ENCODE assay signal across 8 mouse cellular contexts in genomic region chr11:98974871-98975719, GRCm38 (mm10). TPM values are rescaled to one million over a fixed set of nuclear protein-coding genes. Genes with fewer than 3 reads are reported as not detected.
A peak's percentile ranks its signal among the peaks of the same experiment; 100 is the strongest.
DNase-seq lines count a peak whose midpoint lies in the region; ATAC-seq and TF ChIP-seq lines count a peak whose summit lies in the region.

No protein-coding gene starts in this region.

- peak; percentile 80 for DNase-seq in adrenal gland, adult 18-20 months (ENCODE audit: low spot score in 2 of 2)
- no peak for DNase-seq in adrenal gland, postnatal 4 days (ENCODE audit: low spot score in 2 of 2)
- DNase-seq in urinary bladder, postnatal 25 days (ENCODE audit: low spot score) = peak; percentile 72
- no peak for DNase-seq in urinary bladder, postnatal 10 days (ENCODE audit: low spot score)
- peak; percentile 85 for DNase-seq in embryonic facial prominence, embryonic 11.5 days (ENCODE audit: low spot score)
- peak; percentile 86 for DNase-seq in induced T-regulatory cell, adult 2 months (ENCODE audit: low read depth)
- peak; percentile 81 for DNase-seq in lung, adult 2 months
- peak; percentile 87 for DNase-seq in right cerebral cortex, postnatal 14 days

- H3K9me3 ChIP-seq in embryonic facial prominence, embryonic 11.5 days (replicated peaks; ENCODE audit: control insufficient read depth, low read length) = no peaks in the 10 kb centered on the region

- no peak overlapping the region for H3K27ac ChIP-seq in embryonic facial prominence, embryonic 11.5 days (replicated peaks; ENCODE audit: low read depth, low read length)

- ATAC-seq in embryonic facial prominence, embryonic 11.5 days (replicated peaks; ENCODE audit: insufficient number of reproducible peaks, low FRiP score, low TSS enrichment, low read depth) = no peak

- H3K4me3 ChIP-seq in embryonic facial prominence, embryonic 11.5 days (ENCODE audit: low read depth, low read length) = no peak overlapping the region
- no peak overlapping the region for H3K4me3 ChIP-seq in lung, adult 2 months (replicated peaks; ENCODE audit: extremely low read depth, low read depth, low read length)

- peaks cover 3% of the 10 kb centered on the region for H3K36me3 ChIP-seq in embryonic facial prominence, embryonic 11.5 days (replicated peaks; ENCODE audit: control insufficient read depth, insufficient read depth, low read depth, low read length)

- no peaks in the 10 kb centered on the region for H3K27me3 ChIP-seq in embryonic facial prominence, embryonic 11.5 days (ENCODE audit: control insufficient read depth, insufficient read depth, low read length)

- WGBS in embryonic facial prominence, embryonic 11.5 days = 60% methylated on average over 5 of the region's 5 CpGs
- WGBS in lung, adult 2 months = 58% methylated on average over 5 of the region's 5 CpGs

- TF ChIP-seq POLR2A in lung, adult 2 months (IDR thresholded peaks at IDR 0.05; ENCODE audit: borderline replicate concordance, extremely low read depth, low read depth, low read length) = no peak

- H3K4me2 ChIP-seq in embryonic facial prominence, embryonic 11.5 days (ENCODE audit: low read depth, low read length) = no peak overlapping the region

- TF ChIP-seq CTCF in lung, adult 2 months (IDR thresholded peaks at IDR 0.05; ENCODE audit: insufficient read depth, low read length) = peak; percentile 91

- no peak overlapping the region for H3K9ac ChIP-seq in embryonic facial prominence, embryonic 11.5 days (replicated peaks; ENCODE audit: low read length)

- H3K4me1 ChIP-seq in embryonic facial prominence, embryonic 11.5 days (ENCODE audit: control insufficient read depth, insufficient read depth, low read length) = no peaks in the 10 kb centered on the region
- peaks cover 5% of the 10 kb centered on the region; the same call in 1 of the 2 replicates for H3K4me1 ChIP-seq in lung, adult 2 months (ENCODE audit: control insufficient read depth, insufficient read depth, low read length)

RNA-seq across cellular contexts. Expression of gene Gjd3, which starts 7.7 kb away (rescaled TPM):
- not detected for total RNA-seq in adrenal gland, adult 18-20 months (2021)
- 1 to 10 TPM in 1 of 2 experiments, under 1 TPM in 1; 0.50 to 1.0 TPM for total RNA-seq in adrenal gland, postnatal 4 days (2021)
- 0.25 and 0.43 TPM in 2 replicates for polyA plus RNA-seq in embryonic facial prominence, embryonic 11.5 days (2014; fragmentation: Nextera tagmentation; extraction: Ambion mirVana)
- 0.29 and 0.40 TPM in 2 replicates for polyA plus RNA-seq in lung, adult 2 months (2012; rRNA removed)

RNA-seq across cellular contexts. Expression of gene Rara, which starts 47.5 kb away (rescaled TPM):
- total RNA-seq in adrenal gland, adult 18-20 months (2021) = 10 to 100 TPM; 16.2 to 16.7 TPM
- 10 to 100 TPM; 46.4 to 50.6 TPM for total RNA-seq in adrenal gland, postnatal 4 days (2021)
- 32.7 and 40.2 TPM in 2 replicates for polyA plus RNA-seq in embryonic facial prominence, embryonic 11.5 days (2014; fragmentation: Nextera tagmentation; extraction: Ambion mirVana)
- polyA plus RNA-seq in lung, adult 2 months (2012; rRNA removed) = 59.0 and 62.2 TPM in 2 replicates

RNA-seq across cellular contexts. Expression of gene Top2a, which starts 48.9 kb away (rescaled TPM):
- total RNA-seq in adrenal gland, adult 18-20 months (2021) = 1 to 10 TPM; 3.2 to 4.3 TPM
- total RNA-seq in adrenal gland, postnatal 4 days (2021) = 100 to 1,000 TPM in 1 of 2 experiments, 10 to 100 TPM in 1; 97.3 to 114 TPM
- polyA plus RNA-seq in embryonic facial prominence, embryonic 11.5 days (2014; fragmentation: Nextera tagmentation; extraction: Ambion mirVana) = 397 and 439 TPM in 2 replicates
- polyA plus RNA-seq in lung, adult 2 months (2012; rRNA removed) = 0.58 and 1.4 TPM in 2 replicates

Comparison
In these comparisons a context has a peak if more than half of its experiments do, and no peak if none do; other contexts are left out.
1. DNase-seq: peak in adrenal gland, adult 18-20 months (2 of 2), urinary bladder, postnatal 25 days (single experiment), embryonic facial prominence, embryonic 11.5 days (single experiment), induced T-regulatory cell, adult 2 months (single experiment), lung, adult 2 months (single experiment) and right cerebral cortex, postnatal 14 days (single experiment); none in adrenal gland, postnatal 4 days (0 of 2) and urinary bladder, postnatal 10 days (single experiment).
2. RNA of gene Top2a, which starts 48.9 kb away (total RNA-seq): 97.3 to 114 TPM in adrenal gland, postnatal 4 days; 3.2 to 4.3 TPM in adrenal gland, adult 18-20 months; every median in the first group is over 10 times any median in the second.